Mouse (Mus musculus): ENCODE results near the gene Mad2l2. TPM values are rescaled to one million over a fixed set of nuclear protein-coding genes. Genes with fewer than 3 reads are reported as not detected.

The Mad2l2 gene
- polyA plus RNA-seq, 1 experiment from 2014 or later = 71.7 TPM

DNA sequence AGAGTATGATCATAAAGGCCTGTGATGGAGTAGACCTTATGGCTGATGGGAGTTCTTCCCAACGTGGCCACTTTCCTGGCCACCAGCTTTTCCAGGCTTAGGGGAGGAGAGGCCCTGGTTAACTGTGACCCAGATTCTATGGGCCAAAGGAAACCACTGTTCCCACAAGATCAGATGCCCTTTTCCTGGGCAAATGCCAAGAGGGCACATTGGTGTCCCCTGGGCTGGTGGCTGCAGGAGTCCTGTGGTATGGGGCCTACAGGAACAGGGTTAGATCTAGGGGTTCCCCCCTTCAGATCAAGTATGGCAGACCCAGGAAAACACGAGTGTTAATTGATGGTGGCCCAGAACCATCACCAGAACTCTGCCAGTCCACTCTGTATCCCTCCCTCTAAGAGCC is 17.5 kb downstream of the Mad2l2 start:
- Histone ChIP-seq H3K4me1 (ENCODE audit: control insufficient read depth, insufficient read depth, low read length) (peaks cover 5% of the 10 kb centered on the region; the same call in 1 of the 2 replicates), H3K27ac (ENCODE audit: low read depth, low read length) (no peak overlapping the region), H3K4me3 (ENCODE audit: low read depth, low read length) (no peak overlapping the region), H3K9ac (ENCODE audit: low read length) (no peak overlapping the region), H3K27me3 (ENCODE audit: control insufficient read depth, insufficient read depth, low read length) (no peaks in the 10 kb centered on the region), H3K9me3 (ENCODE audit: control insufficient read depth, low read length) (no peaks in the 10 kb centered on the region), H3K4me2 (ENCODE audit: low read depth) (no peak overlapping the region), H3K36me3 (ENCODE audit: control insufficient read depth, insufficient read depth, low read length) (peaks cover 7% of the 10 kb centered on the region)
- ATAC-seq (ENCODE audit: insufficient read depth, low FRiP score, low TSS enrichment) (no peak), DNase-seq (ENCODE audit: low spot score) (no peak)
- WGBS = 88% methylated on average over 2 of the region's 2 CpGs

DNA sequence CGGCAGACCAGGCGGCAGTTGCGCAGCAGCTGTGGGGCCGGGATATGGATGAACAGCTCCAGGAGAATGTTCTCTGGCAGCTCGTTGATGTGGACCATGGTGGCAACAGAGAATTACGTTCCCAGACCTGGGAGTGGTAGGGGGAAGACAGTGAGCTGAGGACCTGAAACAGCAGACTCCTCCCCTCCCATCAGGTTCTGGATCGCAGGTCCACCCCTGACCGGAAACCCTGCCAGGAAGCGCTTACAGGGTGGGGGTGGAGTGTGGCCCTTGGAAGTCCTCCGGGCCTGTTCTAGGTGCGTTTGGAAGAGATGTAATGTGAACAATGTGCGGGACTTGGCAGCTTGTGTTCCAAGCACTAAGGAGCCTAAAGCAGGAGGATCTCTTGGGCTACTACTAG is 19.4 kb downstream of the Mad2l2 start:
- H3K36me3 ChIP-seq (ENCODE audit: control insufficient read depth, insufficient read depth, low read length) = peaks cover 7% of the 10 kb centered on the region
- ATAC-seq (ENCODE audit: insufficient read depth, low FRiP score, low TSS enrichment) (no peak), DNase-seq (ENCODE audit: low spot score) (no peak)
- no peaks in the 10 kb centered on the region for H3K27me3 ChIP-seq (ENCODE audit: control insufficient read depth, insufficient read depth, low read length)
- no peak overlapping the region for H3K4me2 ChIP-seq (ENCODE audit: low read depth)
- no peak overlapping the region for H3K4me3 ChIP-seq (ENCODE audit: low read depth, low read length)
- H3K4me1 ChIP-seq (ENCODE audit: control insufficient read depth, insufficient read depth, low read length) = peaks cover 5% of the 10 kb centered on the region; the same call in 1 of the 2 replicates
- WGBS = 56% methylated on average over 12 of the region's 12 CpGs
- no peaks in the 10 kb centered on the region for H3K9me3 ChIP-seq (ENCODE audit: control insufficient read depth, low read length)
- H3K27ac ChIP-seq (ENCODE audit: low read depth, low read length) = no peak overlapping the region
- H3K9ac ChIP-seq (ENCODE audit: low read length) = no peak overlapping the region

DNA sequence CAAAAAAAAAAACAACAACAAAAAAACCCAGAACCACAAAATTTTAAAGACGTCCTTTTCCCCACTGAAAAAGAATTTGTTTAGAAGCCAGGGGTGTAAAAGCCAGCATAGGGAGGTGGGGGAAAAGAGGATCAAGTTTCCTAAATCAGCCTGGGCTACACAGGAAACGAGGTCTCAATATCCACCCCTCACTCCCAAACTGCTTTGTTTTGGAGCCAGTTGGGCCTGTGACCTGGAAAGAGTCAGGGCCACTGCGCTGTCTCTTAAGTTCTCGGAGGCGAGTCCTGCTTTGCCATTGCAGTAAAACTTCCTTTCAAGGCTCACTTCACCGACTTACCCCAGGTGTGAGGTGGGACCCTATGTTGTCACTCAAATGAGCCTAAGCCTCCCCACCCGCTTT is 20.1 kb downstream of the Mad2l2 start:
- peaks cover 4% of the 10 kb centered on the region; the same call in 1 of the 2 replicates for H3K36me3 ChIP-seq (ENCODE audit: control insufficient read depth, insufficient read depth, low read length)

DNA sequence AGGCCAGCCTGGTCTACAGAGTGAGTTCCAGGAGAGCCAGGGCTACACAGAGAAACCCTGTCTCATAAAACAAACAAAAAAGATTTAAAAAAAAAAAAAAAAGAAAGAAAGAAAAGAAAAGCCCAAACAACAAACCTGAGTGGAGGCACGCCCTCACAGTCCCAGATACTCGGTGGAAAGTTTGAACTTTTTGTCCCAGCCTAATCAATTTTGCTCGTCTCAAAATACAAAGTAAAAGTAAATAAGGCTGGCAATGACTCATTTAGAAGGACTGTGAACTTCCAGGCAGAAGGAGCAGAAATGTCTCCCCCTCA is 20.7 kb downstream of the Mad2l2 start:
- WGBS = 58% methylated on average over 3 of the region's 3 CpGs
- DNase-seq (ENCODE audit: low spot score) = no peak
- Histone ChIP-seq H3K4me2 (ENCODE audit: low read depth) (peak overlapping the region; percentile 96), H3K36me3 (ENCODE audit: control insufficient read depth, insufficient read depth, low read length) (peaks cover 6% of the 10 kb centered on the region), H3K4me1 (ENCODE audit: control insufficient read depth, insufficient read depth, low read length) (peaks cover 5% of the 10 kb centered on the region; the same call in 1 of the 2 replicates), H3K27me3 (ENCODE audit: control insufficient read depth, insufficient read depth, low read length) (no peaks in the 10 kb centered on the region), H3K4me3 (ENCODE audit: low read depth, low read length) (peak overlapping the region; percentile 58), H3K9me3 (ENCODE audit: control insufficient read depth, low read length) (no peaks in the 10 kb centered on the region), H3K27ac (ENCODE audit: low read depth, low read length) (no peak overlapping the region; the same call in 1 of the 2 replicates), H3K9ac (ENCODE audit: low read length) (peak overlapping the region; percentile 72; the same call in 1 of the 2 replicates)
- ATAC-seq (ENCODE audit: insufficient read depth, low FRiP score, low TSS enrichment) = no peak

More for the DNA sequence above, 20.1 kb downstream of the Mad2l2 start:
- H3K9me3 ChIP-seq (ENCODE audit: control insufficient read depth, low read length) = no peaks in the 10 kb centered on the region
- no peak for ATAC-seq (ENCODE audit: insufficient read depth, low FRiP score, low TSS enrichment)
- no peak overlapping the region for H3K9ac ChIP-seq (ENCODE audit: low read length)
- peaks cover 5% of the 10 kb centered on the region; the same call in 1 of the 2 replicates for H3K4me1 ChIP-seq (ENCODE audit: control insufficient read depth, insufficient read depth, low read length)
- no peak overlapping the region for H3K4me2 ChIP-seq (ENCODE audit: low read depth)
- no peak for DNase-seq (ENCODE audit: low spot score)
- 37% methylated on average over 7 of the region's 7 CpGs for WGBS
- no peak overlapping the region for H3K27ac ChIP-seq (ENCODE audit: low read depth, low read length)
- H3K27me3 ChIP-seq (ENCODE audit: control insufficient read depth, insufficient read depth, low read length) = no peaks in the 10 kb centered on the region
- H3K4me3 ChIP-seq (ENCODE audit: low read depth, low read length) = no peak overlapping the region

DNA sequence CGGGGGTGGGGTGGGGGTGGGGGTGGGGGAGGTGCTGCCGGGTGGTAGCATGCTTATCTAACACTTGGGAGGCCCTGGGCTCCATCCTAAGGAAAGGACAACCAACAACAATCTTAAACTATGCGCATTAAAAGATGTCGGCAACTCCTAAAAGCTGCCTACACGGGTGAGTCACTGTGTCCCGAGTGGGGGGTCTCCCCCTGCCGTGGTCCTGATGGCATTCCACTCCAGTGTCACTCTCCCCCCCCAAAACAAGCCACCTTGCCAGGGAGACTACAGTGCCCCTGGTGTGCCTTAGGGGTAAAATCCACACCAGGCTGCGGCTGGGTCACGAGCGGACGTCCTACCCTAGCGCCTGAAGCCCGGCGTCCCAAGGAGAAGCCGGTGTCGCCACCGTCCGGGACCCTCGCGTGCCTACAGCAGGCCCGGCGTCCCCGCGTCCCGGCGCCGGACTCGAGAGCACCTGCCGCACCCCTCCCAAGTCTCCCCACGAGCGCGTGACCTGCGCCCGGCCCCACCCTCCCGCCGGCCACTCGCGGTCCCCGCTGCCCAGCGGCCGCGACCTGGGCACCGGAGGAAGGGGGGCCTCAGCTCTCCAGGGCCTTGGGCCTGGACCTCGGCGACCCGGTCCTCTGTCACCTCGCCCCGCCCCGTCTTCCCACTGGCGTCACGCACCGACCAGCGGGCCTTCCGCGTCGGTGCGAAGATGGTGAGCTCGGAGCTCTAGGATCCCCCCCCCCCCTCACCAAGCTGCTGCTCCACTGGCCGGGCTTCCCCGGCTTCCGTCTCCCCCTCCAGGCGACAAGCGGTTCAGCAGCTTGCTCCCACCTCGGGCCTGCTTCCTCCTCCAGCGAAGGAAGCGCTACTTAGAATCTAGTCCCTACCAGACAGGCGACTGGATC is 21.3 kb downstream of the Mad2l2 start, which contains the start of gene Fbxo6:
TSS of gene Fbxo6 (minus strand) at position 874 of the 902 bp plus-strand sequence.
- Histone ChIP-seq H3K27me3 (ENCODE audit: control insufficient read depth, insufficient read depth, low read length) (no peaks in the 10 kb centered on the region), H3K9me3 (ENCODE audit: control insufficient read depth, low read length) (no peaks in the 10 kb centered on the region), H3K4me1 (ENCODE audit: control insufficient read depth, insufficient read depth, low read length) (peaks cover 5% of the 10 kb centered on the region; the same call in 1 of the 2 replicates), H3K27ac (ENCODE audit: low read depth, low read length) (peak within 1 kb of the TSS; percentile 85), H3K9ac (ENCODE audit: low read length) (peak within 1 kb of the TSS; percentile 72), H3K4me3 (ENCODE audit: low read depth, low read length) (peak within 1 kb of the TSS; percentile 58), H3K36me3 (ENCODE audit: control insufficient read depth, insufficient read depth, low read length) (peaks cover 5% of the 10 kb centered on the region), H3K4me2 (ENCODE audit: low read depth) (peak within 1 kb of the TSS; percentile 96)
- DNase-seq (ENCODE audit: low spot score) (peak; percentile 92), ATAC-seq (ENCODE audit: insufficient read depth, low FRiP score, low TSS enrichment) (peak; percentile 88)
- WGBS = 2% methylated on average over 65 of the region's 67 CpGs

DNA sequence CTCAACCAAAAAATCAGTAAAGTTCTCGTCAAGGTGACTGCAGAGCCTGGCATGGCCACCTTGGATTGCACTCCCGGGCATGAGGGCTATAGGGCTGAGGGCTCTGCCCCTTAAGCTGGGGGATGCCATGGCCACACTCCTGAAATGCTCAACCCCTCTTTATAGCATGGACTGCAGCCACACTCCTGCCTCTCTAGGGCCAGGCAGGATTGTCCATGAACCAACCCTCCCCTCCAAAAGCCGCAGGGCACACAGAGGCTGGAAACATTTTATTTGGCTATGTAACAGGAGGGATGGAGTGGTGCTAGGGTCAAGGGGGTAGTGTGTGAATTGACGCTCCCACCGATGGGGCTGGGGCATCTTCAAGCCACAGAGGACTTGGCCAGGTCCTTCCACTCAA is 22.4 kb downstream of the Mad2l2 start:
- DNase-seq (ENCODE audit: low spot score) (no peak), ATAC-seq (ENCODE audit: insufficient read depth, low FRiP score, low TSS enrichment) (no peak)
- Histone ChIP-seq H3K36me3 (ENCODE audit: control insufficient read depth, insufficient read depth, low read length) (peaks cover 5% of the 10 kb centered on the region), H3K27me3 (ENCODE audit: control insufficient read depth, insufficient read depth, low read length) (no peaks in the 10 kb centered on the region), H3K4me2 (ENCODE audit: low read depth) (no peak overlapping the region), H3K4me3 (ENCODE audit: low read depth, low read length) (no peak overlapping the region), H3K9me3 (ENCODE audit: control insufficient read depth, low read length) (no peaks in the 10 kb centered on the region), H3K4me1 (ENCODE audit: control insufficient read depth, insufficient read depth, low read length) (peaks cover 5% of the 10 kb centered on the region; the same call in 1 of the 2 replicates), H3K27ac (ENCODE audit: low read depth, low read length) (no peak overlapping the region), H3K9ac (ENCODE audit: low read length) (no peak overlapping the region)
- WGBS = 84% methylated on average over 5 of the region's 5 CpGs

DNA sequence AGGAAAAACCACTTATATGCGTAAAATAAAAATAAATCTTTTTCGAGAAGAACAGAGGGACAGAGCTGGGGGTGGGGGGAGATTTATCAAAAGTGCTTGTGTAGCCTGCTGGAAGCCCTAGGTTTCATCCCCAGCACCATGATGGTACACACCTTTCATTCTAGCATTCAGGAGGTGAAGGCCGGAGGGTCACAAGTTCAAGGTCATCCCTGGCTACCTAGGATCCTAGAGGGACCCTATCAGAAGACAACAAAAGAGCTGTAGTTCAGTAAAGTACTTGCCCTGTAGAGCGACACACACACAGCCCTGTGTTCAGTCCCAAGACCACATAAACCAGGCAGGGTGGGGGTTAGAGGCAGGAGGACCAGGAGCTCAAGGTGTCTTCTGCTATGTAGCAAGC is 23.8 kb downstream of the Mad2l2 start:
- no peak for DNase-seq (ENCODE audit: low spot score)
- Histone ChIP-seq H3K9me3 (ENCODE audit: control insufficient read depth, low read length) (no peaks in the 10 kb centered on the region), H3K4me2 (ENCODE audit: low read depth) (no peak overlapping the region)

DNA sequence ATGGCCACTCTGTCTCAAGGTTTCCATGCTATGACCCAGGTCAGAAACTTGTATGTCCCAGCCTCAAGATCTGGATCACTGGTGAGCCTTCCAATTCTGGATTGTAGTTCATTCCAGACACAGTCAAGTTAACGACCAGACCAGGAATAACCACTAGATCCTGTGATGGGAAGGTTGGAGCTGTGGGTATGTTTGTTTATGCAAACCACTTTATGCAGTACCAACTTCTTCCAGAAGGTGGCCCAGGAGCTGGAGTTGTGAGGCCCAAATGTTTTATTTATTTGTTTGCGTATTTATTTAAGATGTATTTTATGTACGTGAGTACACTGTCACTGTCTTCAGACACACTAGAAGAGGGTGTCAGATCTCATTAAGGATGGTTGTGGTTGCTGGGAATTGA is 24.8 kb downstream of the Mad2l2 start:
- Histone ChIP-seq H3K36me3 (ENCODE audit: control insufficient read depth, insufficient read depth, low read length) (peaks cover 5% of the 10 kb centered on the region), H3K27me3 (ENCODE audit: control insufficient read depth, insufficient read depth, low read length) (no peaks in the 10 kb centered on the region), H3K4me2 (ENCODE audit: low read depth) (no peak overlapping the region), H3K4me3 (ENCODE audit: low read depth, low read length) (no peak overlapping the region), H3K27ac (ENCODE audit: low read depth, low read length) (no peak overlapping the region), H3K9me3 (ENCODE audit: control insufficient read depth, low read length) (no peaks in the 10 kb centered on the region), H3K9ac (ENCODE audit: low read length) (no peak overlapping the region), H3K4me1 (ENCODE audit: control insufficient read depth, insufficient read depth, low read length) (peaks cover 16% of the 10 kb centered on the region)
- ATAC-seq (ENCODE audit: insufficient read depth, low FRiP score, low TSS enrichment) (no peak), DNase-seq (ENCODE audit: low spot score) (no peak)
- WGBS = 64% methylated on average over 3 of the region's 3 CpGs

More for the DNA sequence above, 23.8 kb downstream of the Mad2l2 start:
- Histone ChIP-seq H3K27me3 (ENCODE audit: control insufficient read depth, insufficient read depth, low read length) (no peaks in the 10 kb centered on the region), H3K36me3 (ENCODE audit: control insufficient read depth, insufficient read depth, low read length) (peaks cover 5% of the 10 kb centered on the region), H3K9ac (ENCODE audit: low read length) (no peak overlapping the region), H3K4me3 (ENCODE audit: low read depth, low read length) (no peak overlapping the region), H3K27ac (ENCODE audit: low read depth, low read length) (no peak overlapping the region), H3K4me1 (ENCODE audit: control insufficient read depth, insufficient read depth, low read length) (peaks cover 16% of the 10 kb centered on the region)
- 91% methylated on average over 4 of the region's 4 CpGs for WGBS
- no peak for ATAC-seq (ENCODE audit: insufficient read depth, low FRiP score, low TSS enrichment)

Data from neural tube, embryonic 11.5 days (tissue).